Mouse (Mus musculus): ENCODE data around the gene Hs3st2.
A peak's percentile ranks its signal among the peaks of the same experiment; 100 is the strongest.
"Not testable (repeated sequence)": the region's sequence is repeated elsewhere in the genome, so short reads cannot be mapped to it uniquely, and the experiment has no call there.

The Hs3st2 gene

DNA sequence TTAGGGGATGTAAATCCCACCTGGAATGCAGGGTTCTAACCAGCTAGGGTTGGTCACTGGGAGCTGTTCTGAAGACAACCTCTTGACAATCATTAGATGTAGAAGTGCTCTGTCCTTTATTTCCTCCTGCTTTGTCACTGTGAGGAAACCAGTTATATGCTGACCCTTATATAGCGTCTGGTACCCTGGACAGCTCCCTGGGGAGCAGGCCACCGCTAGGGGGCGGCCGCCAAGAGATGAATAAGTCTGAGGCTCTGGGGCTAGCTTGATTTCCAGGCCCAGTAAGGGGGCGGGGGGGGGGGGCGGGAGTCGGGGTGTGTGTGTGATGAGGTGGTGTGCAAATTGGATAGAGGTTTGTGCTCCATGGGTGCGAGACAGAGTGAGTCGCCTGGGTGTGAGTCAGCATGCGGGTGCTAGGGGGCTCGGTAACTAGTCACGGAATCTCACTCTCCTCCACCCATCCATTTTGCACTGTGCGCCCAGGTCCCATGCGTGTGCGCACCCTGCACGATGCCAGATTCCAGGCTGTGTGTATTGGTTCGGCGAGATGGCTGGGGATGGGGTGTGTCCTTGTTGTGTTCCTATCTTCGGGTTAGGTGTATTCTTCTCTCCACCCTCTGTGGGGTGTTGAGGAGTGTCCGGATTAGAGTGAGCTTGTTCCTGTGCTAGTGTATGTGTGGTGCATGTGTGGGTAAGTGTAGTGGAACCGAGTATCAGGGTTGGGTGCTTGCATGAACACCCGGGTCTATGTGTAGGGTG lies at the start of gene Hs3st2:
Gene Hs3st2 (plus strand): TSS at position 635 of the 759 bp plus-strand sequence.
- peak; percentile 85 for DNase-seq

DNA sequence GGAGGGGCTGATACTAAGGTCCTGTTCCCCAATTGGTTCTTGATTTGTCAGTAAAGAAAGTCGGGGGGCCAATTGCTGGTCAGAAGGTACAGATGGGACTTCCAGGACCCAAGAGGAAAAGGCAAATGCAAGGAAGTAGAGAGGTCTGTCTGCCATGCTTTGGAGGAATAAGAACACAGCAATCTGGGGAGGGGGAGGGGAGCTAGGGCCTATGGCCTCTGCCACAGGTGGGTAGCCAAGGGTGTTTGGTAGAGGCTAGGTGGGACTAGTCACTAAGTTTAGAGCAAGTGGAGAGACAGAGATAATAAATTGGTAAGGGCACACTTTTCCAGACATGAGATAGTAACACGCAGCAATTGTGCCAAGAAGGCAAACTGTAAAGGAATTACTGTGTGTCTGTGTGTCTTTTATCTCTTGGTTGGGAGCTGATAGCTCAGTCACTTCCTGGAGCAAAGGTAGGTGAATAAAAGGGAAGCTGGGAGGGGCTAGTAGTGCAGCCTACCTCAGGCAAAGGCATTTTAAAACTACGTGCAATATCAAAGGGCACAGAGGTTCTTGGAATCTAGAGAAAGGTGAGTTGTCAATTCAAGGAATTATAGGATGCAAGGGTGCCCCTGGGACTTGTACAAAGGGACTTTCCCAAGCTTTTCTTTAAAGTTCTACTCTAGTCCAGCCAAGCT lies 43.2 kb upstream of the Hs3st2 start:
- DNase-seq = no peak

DNA sequence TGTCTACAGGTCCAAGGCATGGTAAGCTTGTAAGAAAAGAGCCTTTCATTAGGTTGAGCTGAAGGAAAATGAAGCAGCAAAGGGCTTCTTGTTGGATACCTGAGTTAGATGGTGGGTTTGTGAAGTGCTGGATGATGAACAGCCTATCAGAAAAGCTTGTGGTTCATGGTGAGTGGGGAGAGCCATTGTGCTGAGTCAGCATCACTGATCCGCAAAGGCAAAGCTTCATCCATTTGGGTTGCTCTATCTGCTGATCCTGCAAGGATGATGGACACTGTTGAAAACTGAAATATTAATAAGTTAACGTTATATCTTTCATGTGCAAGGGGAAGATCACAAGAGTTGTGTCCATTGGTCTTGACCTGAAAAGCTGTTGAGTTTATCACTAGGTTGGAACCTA lies 40.0 kb upstream of the Hs3st2 start:
- no peak for DNase-seq

DNA sequence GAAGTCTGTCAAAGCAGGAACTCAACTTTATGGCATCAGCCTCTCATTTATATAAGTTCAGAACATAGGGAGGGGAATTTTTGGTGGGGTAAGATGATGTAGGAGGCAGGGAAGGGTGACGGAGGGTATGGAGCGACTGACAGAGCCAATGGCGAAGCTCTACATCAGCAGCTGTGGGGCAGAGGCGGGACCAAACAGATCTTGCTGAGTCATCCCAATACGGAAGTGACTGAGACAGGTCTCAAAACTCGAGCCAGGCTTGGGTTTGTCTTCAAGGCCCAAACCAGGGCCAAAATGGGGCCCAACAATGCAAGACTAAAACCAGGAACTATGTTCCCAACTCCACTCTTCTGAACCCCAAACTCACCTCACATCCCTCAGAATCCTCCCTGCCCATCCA lies 30.2 kb upstream of the Hs3st2 start:
- not testable (repeated sequence) for DNase-seq

DNA sequence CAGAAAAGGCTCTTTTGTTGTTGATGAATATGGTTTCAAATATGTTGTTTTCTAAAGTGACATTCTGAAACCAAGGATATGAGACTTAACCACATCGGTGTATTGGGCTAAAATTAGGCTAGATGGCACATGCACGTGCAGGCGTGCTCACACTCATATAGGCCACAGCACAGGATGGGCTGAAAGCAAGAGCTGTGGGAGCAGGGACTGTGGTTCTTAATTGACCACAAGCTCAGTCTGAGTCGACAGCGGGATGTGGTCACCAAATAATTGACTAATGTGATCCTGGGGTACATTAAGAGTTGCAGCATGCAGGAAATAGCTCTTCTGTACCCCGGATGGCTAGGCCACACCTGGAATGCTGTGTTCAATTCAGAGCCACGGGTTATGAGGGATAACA lies 26.1 kb upstream of the Hs3st2 start:
- no peak for DNase-seq

DNA sequence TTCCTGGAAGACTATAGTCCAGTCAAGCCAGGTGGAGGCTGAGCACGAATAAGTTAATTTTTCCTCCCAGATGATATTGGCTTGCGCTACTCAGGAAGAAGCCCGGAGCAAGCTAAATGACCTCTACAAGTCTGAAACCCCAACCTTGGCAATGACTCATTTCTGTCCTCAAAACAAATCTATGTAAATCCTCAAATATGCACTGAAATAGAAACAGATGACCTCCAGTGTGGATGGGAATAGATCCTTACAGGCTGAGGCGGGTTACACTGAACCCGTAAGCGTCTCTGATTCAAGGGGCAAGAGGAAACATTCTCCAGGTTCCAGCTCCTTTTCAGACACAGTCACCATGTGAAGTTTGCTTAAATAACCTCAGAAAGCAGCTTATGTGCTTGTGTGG lies 24.5 kb upstream of the Hs3st2 start:
- DNase-seq = no peak

DNA sequence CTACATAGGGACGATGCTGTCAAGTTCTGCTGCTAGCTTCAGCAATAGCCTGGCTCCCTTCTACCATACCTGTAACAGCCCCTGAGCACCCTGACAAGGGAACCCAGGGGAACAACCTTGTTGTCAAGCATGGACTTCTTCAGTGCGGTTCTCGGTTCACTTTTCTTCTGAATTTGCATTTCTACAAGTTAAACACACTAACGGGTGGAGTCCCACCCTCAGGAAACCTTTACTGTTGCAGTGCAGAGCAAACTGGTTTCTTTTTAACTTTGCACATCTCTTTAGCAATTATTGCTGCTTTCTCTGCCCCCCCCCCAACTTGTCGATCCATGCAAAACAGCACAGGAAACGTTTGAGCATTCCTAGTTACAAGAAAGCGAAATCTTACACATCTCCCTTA lies 19.7 kb upstream of the Hs3st2 start:
- no peak for DNase-seq

DNA sequence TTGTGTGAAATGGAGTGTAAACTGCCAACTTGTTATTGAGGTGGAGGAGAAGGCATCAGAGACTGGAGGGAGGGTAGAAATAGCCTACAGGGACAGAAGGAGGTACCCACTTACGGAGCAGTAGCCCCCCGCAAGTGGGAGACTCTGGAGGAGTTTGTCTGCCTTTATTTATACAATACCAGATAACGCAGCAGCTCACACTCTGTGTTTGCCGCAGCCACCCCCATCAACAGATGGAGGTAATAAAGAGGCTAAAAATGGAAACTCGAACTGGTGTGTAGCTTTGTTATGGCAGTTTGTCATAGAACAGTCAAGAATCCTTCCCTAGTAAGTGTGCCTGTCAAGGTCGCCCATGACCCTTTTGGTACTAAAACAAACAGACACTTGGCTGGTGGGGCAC lies 16.2 kb upstream of the Hs3st2 start:
- no peak for DNase-seq

DNA sequence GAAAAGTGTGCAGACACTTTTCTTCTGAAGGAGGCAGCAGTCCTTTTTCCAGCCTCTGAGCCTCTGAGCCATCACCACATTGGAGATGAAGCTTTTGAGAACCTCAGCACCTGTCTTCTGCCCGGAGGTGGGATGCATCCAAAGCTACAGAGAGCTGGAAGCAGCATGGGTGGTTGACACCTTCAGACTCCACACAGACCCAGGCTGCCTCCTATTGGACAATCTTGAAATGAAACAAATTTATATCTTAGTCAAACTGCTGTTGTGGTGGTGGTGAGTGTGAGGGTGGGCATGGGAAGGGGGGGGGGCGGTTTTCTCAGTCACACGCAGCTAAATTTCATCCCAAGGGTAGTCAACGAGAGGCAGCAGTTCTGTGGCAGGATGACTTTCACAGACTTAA lies 12.7 kb upstream of the Hs3st2 start:
- no peak for DNase-seq

DNA sequence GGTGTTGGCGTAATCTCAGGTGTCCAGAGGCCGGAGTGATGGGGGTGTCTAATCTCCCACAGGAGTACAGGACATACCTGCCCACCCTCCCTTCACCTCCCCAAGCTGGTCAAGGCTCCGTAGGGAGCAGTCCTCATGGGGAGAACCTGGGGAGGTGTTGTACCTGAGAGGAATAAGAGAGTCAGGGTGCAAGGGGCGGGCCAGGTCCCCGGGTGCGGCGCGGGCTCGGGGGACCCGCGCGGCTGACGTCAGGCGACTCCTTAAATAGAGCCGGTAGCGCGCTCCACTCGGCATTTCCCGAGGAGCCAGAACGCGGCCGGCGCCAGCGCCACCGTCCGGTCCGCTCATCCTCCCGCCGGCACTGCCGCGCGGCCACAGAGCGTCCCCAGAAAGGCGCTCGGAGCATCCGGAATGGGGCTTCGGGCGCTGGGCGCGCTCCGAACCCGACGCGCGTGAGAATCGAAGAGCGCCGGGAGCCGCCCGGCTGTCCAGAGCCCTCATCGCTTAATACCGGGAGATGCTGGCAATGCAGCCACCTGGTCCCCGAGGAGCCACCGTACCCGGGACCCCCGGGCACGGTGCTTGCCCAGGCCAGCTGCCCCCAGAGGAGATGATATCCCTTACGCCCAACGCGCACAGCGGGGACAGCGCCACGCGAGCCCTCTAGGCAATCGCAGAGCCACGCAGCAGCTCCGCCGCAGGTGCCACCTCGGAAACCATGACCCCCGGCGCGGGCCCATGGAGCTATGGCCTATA lies 503 bp downstream of the Hs3st2 start:
- DNase-seq = peak; percentile 58

DNA sequence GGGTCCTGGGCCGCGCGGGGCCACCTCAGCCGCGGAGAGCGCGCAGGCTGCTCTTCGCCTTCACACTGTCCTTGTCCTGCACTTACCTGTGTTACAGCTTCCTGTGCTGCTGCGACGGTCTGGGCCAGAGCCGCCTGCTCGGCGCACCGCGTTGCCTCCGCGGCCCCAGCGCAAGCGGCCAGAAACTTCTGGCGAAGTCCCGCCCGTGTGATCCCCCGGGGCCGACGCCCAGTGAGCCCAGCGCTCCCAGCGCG lies 1.0 kb downstream of the Hs3st2 start:
- no peak for DNase-seq

DNA sequence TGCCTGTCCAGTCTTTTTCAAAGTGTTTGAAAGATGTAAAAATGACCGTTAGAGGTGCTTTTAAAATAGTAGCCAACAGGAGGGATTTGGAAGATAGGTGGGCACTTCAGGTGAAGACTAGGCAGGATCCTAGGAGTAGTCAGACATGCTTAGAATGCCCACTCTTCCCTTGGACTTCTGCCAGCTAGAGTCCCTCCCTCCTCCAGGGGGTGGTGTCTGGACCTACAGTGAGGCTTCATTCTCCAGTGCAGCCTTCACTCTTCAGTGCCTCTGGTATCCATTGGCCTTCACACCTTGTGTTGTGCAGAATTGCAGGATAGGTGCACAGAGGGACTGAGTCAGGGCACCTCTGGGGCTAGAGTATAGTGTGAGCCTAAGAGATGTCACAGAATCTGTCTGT lies 2.2 kb downstream of the Hs3st2 start:
- peak; percentile 19 for DNase-seq

DNA sequence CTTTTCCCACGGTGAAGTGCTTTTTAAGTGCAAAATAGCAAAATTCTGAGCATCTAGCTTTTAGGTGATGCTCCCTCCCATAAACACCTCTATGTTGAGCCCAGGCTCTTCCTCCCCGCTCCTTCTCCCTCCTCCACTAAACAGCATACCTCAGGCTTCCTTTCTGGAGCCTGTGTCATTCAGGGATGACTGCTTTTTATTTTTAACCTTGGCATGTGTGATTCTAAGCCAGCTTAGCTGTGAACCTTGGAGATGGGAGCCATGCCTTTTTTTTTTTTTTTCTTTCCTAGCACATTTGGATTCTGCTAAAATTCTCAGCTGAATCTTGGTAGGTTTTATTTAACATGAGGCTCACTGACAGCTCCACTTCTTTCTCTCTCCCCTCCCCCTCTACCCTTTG lies 3.2 kb downstream of the Hs3st2 start:
- DNase-seq = no peak

DNA sequence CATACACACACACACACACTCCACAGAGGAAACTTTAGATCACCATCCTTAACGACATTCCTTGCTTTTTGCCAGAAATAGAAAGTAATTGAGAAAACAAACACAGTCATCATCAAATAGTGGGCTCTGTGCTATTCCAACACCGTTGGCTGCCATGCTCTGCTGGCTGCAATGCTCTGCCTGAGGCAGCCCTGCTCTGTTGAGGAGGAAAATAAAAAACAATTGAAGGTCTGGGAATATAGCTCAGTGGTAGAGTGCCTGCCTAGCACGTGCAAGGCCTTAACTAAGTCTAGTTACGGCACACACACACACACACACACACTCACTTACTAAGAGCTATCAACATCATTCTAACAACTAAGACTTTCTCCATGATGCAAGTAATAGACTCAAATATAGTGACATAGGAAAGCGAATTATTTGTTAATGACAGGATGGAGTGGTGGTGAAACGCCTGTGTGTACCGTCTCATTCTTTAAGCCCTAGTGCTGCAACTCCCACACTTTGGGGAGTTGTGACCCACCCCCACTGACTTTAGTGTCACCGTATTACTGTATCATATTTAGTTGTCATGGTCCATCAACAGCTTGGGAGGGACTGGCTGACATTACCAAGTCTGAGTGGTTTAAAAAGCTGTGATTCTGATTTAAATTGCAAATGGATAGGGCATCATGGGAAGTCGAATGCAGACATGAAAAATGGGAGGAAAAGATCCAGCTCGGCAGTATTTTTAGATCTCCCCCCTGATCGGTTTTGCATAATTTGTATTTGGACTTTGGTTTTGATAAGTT lies 19.3 kb downstream of the Hs3st2 start:
- no peak for DNase-seq

DNA sequence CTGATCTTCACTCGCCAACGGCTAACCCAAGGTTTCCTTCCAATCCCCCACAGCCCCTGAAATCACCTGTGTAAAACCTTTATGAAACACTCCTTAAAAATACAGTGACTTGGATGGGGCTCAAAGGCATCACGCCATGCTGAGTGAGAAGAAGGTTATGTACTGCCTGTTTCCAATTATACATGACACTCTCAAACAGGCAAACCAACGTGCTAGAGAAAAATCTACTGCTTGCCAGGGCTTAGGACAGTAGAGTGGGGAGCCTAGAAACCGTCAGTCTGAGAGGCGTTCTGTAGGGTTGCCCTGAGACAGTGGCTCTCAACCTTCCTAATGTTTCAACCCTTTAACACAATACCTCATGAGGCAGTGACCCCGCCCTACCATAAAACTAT lies 19.8 kb downstream of the Hs3st2 start:
- no peak for DNase-seq

DNA sequence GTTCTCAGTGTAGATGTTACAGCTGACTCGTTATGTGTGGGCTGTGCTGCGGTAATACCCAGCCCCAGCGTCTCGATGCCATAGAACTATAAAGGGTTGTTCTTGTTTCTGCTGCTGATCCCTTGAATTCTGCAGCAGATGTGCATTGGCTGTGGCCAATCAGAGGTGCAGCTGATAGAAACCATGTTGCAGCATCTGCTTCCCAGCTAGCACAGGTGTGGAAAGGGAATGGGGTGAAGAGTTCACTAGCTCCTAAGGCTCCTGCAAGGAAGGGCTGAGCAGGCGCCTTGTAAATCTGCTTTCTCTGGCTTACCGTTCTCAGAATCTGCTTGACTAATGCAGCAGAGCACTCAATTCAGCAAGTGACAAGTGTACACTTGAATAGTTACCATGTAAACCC lies 45.2 kb downstream of the Hs3st2 start:
- no peak for DNase-seq

DNA sequence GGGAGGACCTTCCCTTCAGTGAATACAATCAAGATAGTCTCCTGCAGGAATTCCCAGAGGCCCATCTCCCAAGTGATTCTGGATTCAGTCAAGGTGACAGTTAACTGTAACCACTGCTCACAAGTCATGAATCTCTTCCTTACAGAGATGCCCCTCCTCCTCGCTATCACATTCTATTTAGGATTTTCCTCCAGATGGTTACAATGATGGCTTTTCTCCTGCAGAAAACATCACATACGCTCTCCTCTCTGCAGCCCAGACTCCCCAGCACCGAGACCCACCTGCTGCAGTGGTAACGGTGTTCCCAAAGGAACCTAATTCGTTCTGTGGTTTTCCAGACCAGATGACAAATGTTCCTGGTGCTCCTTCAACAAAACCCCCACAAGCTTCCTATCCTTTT lies 49.5 kb downstream of the Hs3st2 start:
- no peak for DNase-seq

DNA sequence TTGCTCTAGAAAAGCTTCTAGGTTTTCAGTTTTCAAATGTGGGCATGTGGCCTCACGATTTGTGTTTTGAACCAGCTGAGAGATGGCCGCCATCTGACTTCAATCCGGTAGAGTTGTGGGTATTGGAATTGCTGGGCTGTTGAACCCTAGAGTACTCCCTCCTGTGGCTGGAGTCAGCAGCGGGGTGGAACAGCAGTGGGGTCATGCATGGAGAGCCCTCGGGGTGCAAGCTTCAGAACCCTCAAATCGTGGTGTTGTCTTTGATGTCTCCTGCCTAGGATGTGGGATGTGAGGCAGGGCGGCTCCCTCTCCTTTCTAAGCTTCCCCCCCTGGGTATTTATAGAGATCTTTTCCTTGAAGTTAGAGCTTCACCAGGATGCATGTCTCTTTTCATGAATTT lies 52.7 kb downstream of the Hs3st2 start:
- no peak for DNase-seq

DNA sequence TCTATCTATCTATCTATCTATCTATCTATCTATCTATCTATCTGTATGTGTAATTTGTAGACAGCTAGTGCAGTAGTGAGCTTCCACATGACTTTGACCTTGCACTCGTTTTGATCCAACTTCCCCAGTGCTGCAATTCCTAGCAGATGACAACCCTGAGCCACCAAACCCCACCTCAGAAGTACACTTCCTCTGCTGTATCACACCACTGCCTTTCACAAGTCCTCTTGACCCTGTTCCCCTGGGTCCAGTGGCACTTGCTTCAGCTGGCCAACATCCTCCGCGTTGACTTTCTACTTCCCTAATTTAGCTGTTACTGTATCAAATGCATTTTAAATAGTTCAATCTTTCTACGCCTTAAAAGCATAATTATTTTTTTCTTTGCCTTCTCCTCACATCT lies 54.6 kb downstream of the Hs3st2 start:
- no peak for DNase-seq

DNA sequence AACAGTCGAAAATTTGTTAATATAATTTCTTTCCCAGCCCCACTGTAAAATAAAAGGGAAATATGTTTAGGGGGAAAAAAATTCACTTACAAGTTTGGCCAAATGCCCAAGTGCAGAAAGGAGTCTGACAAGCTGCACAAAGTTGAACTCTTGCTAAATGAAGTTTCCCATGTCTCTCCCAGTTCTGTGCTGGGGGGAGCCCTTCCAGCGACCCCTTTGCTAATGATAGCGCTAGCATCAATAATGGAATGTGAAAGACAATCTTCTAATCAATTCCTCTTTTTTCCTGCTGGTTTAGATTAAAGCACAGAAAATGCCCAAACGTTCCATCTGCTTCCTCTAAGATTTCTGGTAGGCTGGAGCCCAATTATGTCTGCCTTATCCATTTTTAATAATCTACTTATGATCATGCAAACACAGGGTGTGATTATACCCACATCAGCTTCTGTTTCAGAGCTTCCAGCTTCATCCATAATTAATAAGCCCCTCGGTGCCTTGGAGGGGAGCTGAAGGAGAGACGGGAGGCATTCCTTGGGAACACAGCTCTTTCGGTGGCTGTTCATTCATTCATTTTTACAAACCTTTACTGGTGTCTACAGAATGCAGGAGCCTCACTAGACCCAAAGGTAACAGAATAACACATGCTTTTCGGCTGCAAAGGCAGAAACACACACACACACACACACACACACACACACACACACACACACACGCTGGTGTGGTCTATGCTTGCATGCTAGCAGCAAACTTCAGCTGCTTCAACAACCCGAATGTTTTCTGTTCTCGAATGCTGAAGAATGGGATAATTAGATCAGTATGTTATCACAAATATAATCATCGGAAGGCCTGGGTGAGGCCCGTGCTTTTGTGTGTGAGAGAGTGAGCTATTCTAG lies 59.5 kb downstream of the Hs3st2 start:
- DNase-seq = peak; percentile 60

DNA sequence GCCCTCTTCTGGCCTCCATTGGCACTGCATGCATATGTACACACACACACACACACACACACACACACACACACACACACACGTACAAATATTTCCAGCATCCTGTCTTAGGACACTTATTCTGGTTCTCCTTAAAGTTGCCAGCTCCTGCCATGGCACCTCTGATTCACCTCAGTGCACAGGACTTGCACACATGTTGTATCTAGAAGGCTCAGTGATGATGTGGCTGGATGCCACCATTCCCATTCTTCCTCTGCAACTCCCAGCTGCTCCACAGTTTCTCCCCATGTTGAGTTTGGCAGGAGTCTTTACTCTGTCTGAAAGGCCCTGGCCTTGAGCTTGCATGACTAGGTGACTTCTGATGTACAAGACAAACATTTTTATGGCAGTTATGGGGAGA lies 65.1 kb downstream of the Hs3st2 start:
- DNase-seq = no peak

DNA sequence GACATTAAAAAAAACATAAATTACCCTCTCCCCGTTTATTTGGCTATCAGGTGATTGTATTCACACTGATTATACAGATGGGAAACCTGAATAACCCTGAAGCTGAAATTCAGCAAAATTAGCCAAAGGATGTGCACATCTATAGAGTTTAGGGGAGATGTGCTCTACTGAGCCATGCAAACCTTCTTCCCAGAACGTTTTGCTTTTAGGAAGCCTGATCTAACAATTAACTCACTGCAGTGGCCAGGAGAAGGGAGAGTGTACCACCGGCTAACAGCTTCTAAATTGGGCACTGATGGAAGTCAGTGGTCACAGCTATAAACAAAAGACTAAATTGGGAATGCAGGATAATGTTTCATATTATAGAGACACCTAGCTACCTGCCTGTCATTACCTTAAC lies 66.4 kb downstream of the Hs3st2 start:
- no peak for DNase-seq

DNA sequence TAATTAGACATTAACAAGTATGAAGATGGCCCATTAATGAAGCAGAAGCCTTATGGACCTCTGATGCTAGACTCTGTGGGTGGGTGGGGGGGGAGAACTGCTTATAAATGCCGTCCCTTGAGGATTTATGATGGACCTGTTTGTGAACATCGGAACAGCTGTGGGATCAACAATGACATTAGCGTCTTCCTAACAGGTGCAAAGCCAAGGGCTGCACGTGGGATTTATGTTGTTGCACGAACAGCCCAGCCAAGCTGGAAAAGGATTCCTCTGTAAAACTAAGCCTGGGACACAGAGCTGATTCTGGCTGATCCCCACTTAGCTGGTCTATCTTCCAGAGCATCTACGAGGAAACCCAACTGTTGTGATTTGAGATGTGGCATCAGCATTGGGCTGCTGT lies 69.0 kb downstream of the Hs3st2 start:
- DNase-seq = no peak
